In the genomic region with DNA sequence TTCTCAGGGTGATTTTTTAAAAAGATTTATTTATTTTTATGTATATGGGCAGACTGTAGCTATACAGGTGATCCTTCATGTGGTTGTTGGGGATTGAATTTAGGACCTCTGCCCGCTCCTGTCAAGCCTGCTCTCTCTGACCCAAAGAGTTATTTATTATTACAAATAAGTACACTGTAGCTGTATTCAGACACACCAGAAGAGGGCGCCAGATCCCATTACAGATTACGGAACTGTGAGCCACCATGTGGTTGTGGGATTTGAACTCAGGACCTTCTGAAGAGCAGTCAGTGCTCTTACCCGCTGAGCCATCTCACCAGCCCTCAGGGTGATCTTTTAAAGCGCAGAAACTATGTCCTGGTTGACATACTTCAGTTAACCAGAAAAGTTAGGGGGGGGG, we compare ENCODE assay signal across 20 mouse cellular contexts. TPM values are rescaled to one million over a fixed set of nuclear protein-coding genes. Genes with fewer than 3 reads are reported as not detected.
DNase-seq lines count a peak whose midpoint lies in the region; ATAC-seq and TF ChIP-seq lines count a peak whose summit lies in the region.
"Had no signal": no experiment of that assay in that cellular context is flagged by ENCODE, and none has a peak within 500 bp of the region (broad histone marks: within the 10 kb centered on the region; RNA-seq: fewer than 3 reads in every experiment).

No protein-coding gene starts in this region.

- H3K27ac ChIP-seq in intestine, postnatal 0 days (ENCODE audit: low read depth, low read length): no peak overlapping the region
- no peak overlapping the region for H3K27ac ChIP-seq in intestine, embryonic 16.5 days (ENCODE audit: low read length)
- H3K27ac ChIP-seq in lung, embryonic 14.5 days (ENCODE audit: low read depth): no peak overlapping the region
- no peak overlapping the region for H3K27ac ChIP-seq in small intestine, adult 2 months (ENCODE audit: insufficient read depth, low read depth, low read length)
- H3K27ac ChIP-seq: forebrain, embryonic 12.5 days; hindbrain, embryonic 13.5 days; intestine, embryonic 15.5 days; limb, embryonic 10.5 days; stomach, embryonic 15.5 days had no signal

- no peak for TF ChIP-seq POLR2A in small intestine, adult 2 months (IDR thresholded peaks at IDR 0.05; ENCODE audit: low read depth, low read length)

- no peaks in the 10 kb centered on the region for H3K27me3 ChIP-seq in intestine, postnatal 0 days (replicated peaks; ENCODE audit: control insufficient read depth, insufficient read depth, low read length)
- no peaks in the 10 kb centered on the region for H3K27me3 ChIP-seq in intestine, embryonic 16.5 days (replicated peaks; ENCODE audit: control insufficient read depth, insufficient read depth, low read length)
- no peaks in the 10 kb centered on the region for H3K27me3 ChIP-seq in lung, embryonic 14.5 days (ENCODE audit: insufficient read depth, low read length)
- H3K27me3 ChIP-seq in E14TG2a.4 (ENCODE audit: insufficient read depth, low read length): no peaks in the 10 kb centered on the region
- H3K27me3 ChIP-seq in small intestine, adult 2 months (ENCODE audit: control insufficient read depth, insufficient read depth, low read length): no peaks in the 10 kb centered on the region
- H3K27me3 ChIP-seq: heart, embryonic 12.5 days; hindbrain, embryonic 13.5 days; intestine, embryonic 15.5 days; stomach, embryonic 15.5 days had no signal

- peak; percentile 45 for TF ChIP-seq CTCF in intestine, postnatal 0 days (IDR thresholded peaks at IDR 0.05; ENCODE audit: low read depth)
- TF ChIP-seq CTCF in lung, embryonic 14.5 days (IDR thresholded peaks at IDR 0.05; ENCODE audit: low read depth): peak; percentile 24; the same call in 1 of the 2 replicates
- peak; percentile 47 for TF ChIP-seq CTCF in E14TG2a.4 (conservative IDR thresholded peaks at IDR 0.05; ENCODE audit: low read length)
- TF ChIP-seq CTCF in small intestine, adult 2 months (IDR thresholded peaks at IDR 0.05; ENCODE audit: extremely low read depth, insufficient read length, insufficient replicate concordance, low read depth, low read length): peak; percentile 33; the same call in 1 of the 2 replicates

- no peak for DNase-seq in lung, embryonic 14.5 days
- no peak for DNase-seq in lung, postnatal 36 days
- no peak for DNase-seq in urinary bladder, postnatal 4 days (ENCODE audit: low spot score in 2 of 2)
- DNase-seq: cerebellum, adult 9-10 months; heart, postnatal 14 days; kidney, postnatal 10 days; lung, postnatal 10 days; right cerebral cortex, postnatal 25 days had no signal

- H3K4me2 ChIP-seq in intestine, postnatal 0 days (replicated peaks; ENCODE audit: low read depth): no peak overlapping the region
- no peak overlapping the region for H3K4me2 ChIP-seq in intestine, embryonic 16.5 days (ENCODE audit: low read depth, low read length)
- no peak overlapping the region for H3K4me2 ChIP-seq in lung, embryonic 14.5 days
- H3K4me2 ChIP-seq: forebrain, embryonic 12.5 days; heart, embryonic 12.5 days; hindbrain, embryonic 13.5 days; intestine, embryonic 15.5 days; stomach, embryonic 15.5 days had no signal

- no peaks in the 10 kb centered on the region for H3K36me3 ChIP-seq in intestine, postnatal 0 days (ENCODE audit: control insufficient read depth, insufficient read depth)
- no peaks in the 10 kb centered on the region for H3K36me3 ChIP-seq in intestine, embryonic 16.5 days (ENCODE audit: control insufficient read depth, insufficient read depth, low read length)
- no peaks in the 10 kb centered on the region for H3K36me3 ChIP-seq in lung, embryonic 14.5 days (ENCODE audit: insufficient read depth)
- no peaks in the 10 kb centered on the region for H3K36me3 ChIP-seq in E14TG2a.4 (ENCODE audit: insufficient read depth, low read length)
- H3K36me3 ChIP-seq in small intestine, adult 2 months (ENCODE audit: control insufficient read depth, insufficient read depth, low read length): no peaks in the 10 kb centered on the region
- H3K36me3 ChIP-seq: forebrain, embryonic 12.5 days; heart, embryonic 12.5 days; hindbrain, embryonic 13.5 days; intestine, embryonic 15.5 days; stomach, embryonic 15.5 days had no signal

- 82% methylated on average over 5 of the region's 5 CpGs for WGBS in intestine, postnatal 0 days
- 81% methylated on average over 5 of the region's 5 CpGs for WGBS in intestine, embryonic 16.5 days
- WGBS in lung, embryonic 14.5 days: 77% methylated on average over 5 of the region's 5 CpGs
- WGBS in small intestine, adult 2 months: 80% methylated on average over 5 of the region's 5 CpGs

- ATAC-seq in intestine, postnatal 0 days: no peak
- ATAC-seq in intestine, embryonic 16.5 days: no peak
- ATAC-seq in lung, embryonic 14.5 days (ENCODE audit: insufficient read depth): no peak
- ATAC-seq: intestine, embryonic 15.5 days; midbrain, embryonic 16.5 days had no signal

- no peak overlapping the region for H3K9ac ChIP-seq in intestine, postnatal 0 days (ENCODE audit: low read depth, low read length)
- H3K9ac ChIP-seq in intestine, embryonic 16.5 days (ENCODE audit: low read depth, low read length): no peak overlapping the region
- H3K9ac ChIP-seq in lung, embryonic 14.5 days: no peak overlapping the region
- H3K9ac ChIP-seq: forebrain, embryonic 12.5 days; heart, embryonic 12.5 days; hindbrain, embryonic 13.5 days; intestine, embryonic 15.5 days; stomach, embryonic 15.5 days had no signal

- H3K4me3 ChIP-seq in intestine, postnatal 0 days (ENCODE audit: low read depth, low read length): no peak overlapping the region
- no peak overlapping the region for H3K4me3 ChIP-seq in intestine, embryonic 16.5 days (ENCODE audit: low read length)
- H3K4me3 ChIP-seq in lung, embryonic 14.5 days (ENCODE audit: low read depth, low read length): no peak overlapping the region
- H3K4me3 ChIP-seq in E14TG2a.4 (replicated peaks; ENCODE audit: low read length): no peak overlapping the region
- no peak overlapping the region for H3K4me3 ChIP-seq in small intestine, adult 2 months (ENCODE audit: low read depth, low read length)
- H3K4me3 ChIP-seq: forebrain, embryonic 12.5 days; heart, embryonic 12.5 days; hindbrain, embryonic 13.5 days; intestine, embryonic 15.5 days; limb, embryonic 10.5 days; stomach, embryonic 15.5 days had no signal

- peaks cover 9% of the 10 kb centered on the region; the same call in 1 of the 2 replicates for H3K4me1 ChIP-seq in intestine, postnatal 0 days (replicated peaks; ENCODE audit: control insufficient read depth, insufficient read depth, low read length)
- peaks cover 6% of the 10 kb centered on the region; the same call in 1 of the 2 replicates for H3K4me1 ChIP-seq in intestine, embryonic 16.5 days (ENCODE audit: control insufficient read depth, insufficient read depth, low read length)
- peaks cover 8% of the 10 kb centered on the region for H3K4me1 ChIP-seq in lung, embryonic 14.5 days (ENCODE audit: insufficient read depth)
- peaks cover 71% of the 10 kb centered on the region for H3K4me1 ChIP-seq in E14TG2a.4 (replicated peaks; ENCODE audit: low read depth, low read length)
- peaks cover 15% of the 10 kb centered on the region for H3K4me1 ChIP-seq in small intestine, adult 2 months (ENCODE audit: control insufficient read depth, insufficient read depth, insufficient read length, low read length)

- H3K9me3 ChIP-seq in intestine, postnatal 0 days (ENCODE audit: control insufficient read depth): no peaks in the 10 kb centered on the region
- no peaks in the 10 kb centered on the region for H3K9me3 ChIP-seq in intestine, embryonic 16.5 days (ENCODE audit: control insufficient read depth, low read length)
- no peaks in the 10 kb centered on the region for H3K9me3 ChIP-seq in lung, embryonic 14.5 days (ENCODE audit: low read depth, low read length)
- no peaks in the 10 kb centered on the region for H3K9me3 ChIP-seq in E14TG2a.4 (ENCODE audit: low read length)
- H3K9me3 ChIP-seq: forebrain, embryonic 12.5 days; hindbrain, embryonic 13.5 days; intestine, embryonic 15.5 days; limb, embryonic 10.5 days; stomach, embryonic 15.5 days had no signal

RNA-seq across cellular contexts. Expression of gene Coq10a, which starts 3.3 kb away (rescaled TPM):
- polyA plus RNA-seq in intestine, postnatal 0 days (2015; fragmentation: Nextera tagmentation; extraction: Ambion mirVana): 21.1 and 22.3 TPM in 2 replicates
- polyA plus RNA-seq in intestine, embryonic 16.5 days (2015; fragmentation: Nextera tagmentation; extraction: Ambion mirVana): 2.5 and 3.3 TPM in 2 replicates
- 12.8 and 14.5 TPM in 2 replicates for polyA plus RNA-seq in lung, embryonic 14.5 days (2014; fragmentation: Nextera tagmentation; extraction: Ambion mirVana)
- polyA plus RNA-seq in small intestine, adult 2 months (2012; rRNA removed): 36.5 and 79.1 TPM in 2 replicates

RNA-seq across cellular contexts. Expression of gene Ankrd52, which starts 4.8 kb away (rescaled TPM):
- 4.0 and 4.9 TPM in 2 replicates for polyA plus RNA-seq in intestine, postnatal 0 days (2015; fragmentation: Nextera tagmentation; extraction: Ambion mirVana)
- polyA plus RNA-seq in intestine, embryonic 16.5 days (2015; fragmentation: Nextera tagmentation; extraction: Ambion mirVana): 6.7 and 7.2 TPM in 2 replicates
- 15.8 and 17.0 TPM in 2 replicates for polyA plus RNA-seq in lung, embryonic 14.5 days (2014; fragmentation: Nextera tagmentation; extraction: Ambion mirVana)
- polyA plus RNA-seq in small intestine, adult 2 months (2012; rRNA removed): 15.3 and 22.1 TPM in 2 replicates

RNA-seq across cellular contexts. Expression of gene Slc39a5, which starts 28.9 kb away (rescaled TPM):
- polyA plus RNA-seq in intestine, postnatal 0 days (2015; fragmentation: Nextera tagmentation; extraction: Ambion mirVana): 109 and 114 TPM in 2 replicates
- 207 and 242 TPM in 2 replicates for polyA plus RNA-seq in intestine, embryonic 16.5 days (2015; fragmentation: Nextera tagmentation; extraction: Ambion mirVana)
- polyA plus RNA-seq in lung, embryonic 14.5 days (2014; fragmentation: Nextera tagmentation; extraction: Ambion mirVana): 0.18 TPM in 1 of 2 replicates, not detected in the other
- polyA plus RNA-seq in small intestine, adult 2 months (2012; rRNA removed): 165 and 301 TPM in 2 replicates
- polyA plus RNA-seq: embryonic facial prominence, embryonic 11.5 days; forebrain, embryonic 12.5 days; hindbrain, embryonic 13.5 days; midbrain, embryonic 16.5 days had no signal

RNA-seq across cellular contexts. Expression of gene Cs, which starts 34.6 kb away (rescaled TPM):
- 248 and 266 TPM in 2 replicates for polyA plus RNA-seq in intestine, postnatal 0 days (2015; fragmentation: Nextera tagmentation; extraction: Ambion mirVana)
- polyA plus RNA-seq in intestine, embryonic 16.5 days (2015; fragmentation: Nextera tagmentation; extraction: Ambion mirVana): 334 and 347 TPM in 2 replicates
- polyA plus RNA-seq in lung, embryonic 14.5 days (2014; fragmentation: Nextera tagmentation; extraction: Ambion mirVana): 205 and 211 TPM in 2 replicates
- polyA plus RNA-seq in small intestine, adult 2 months (2012; rRNA removed): 233 and 588 TPM in 2 replicates

RNA-seq across cellular contexts. Expression of gene Nabp2, which starts 39.1 kb away (rescaled TPM):
- polyA plus RNA-seq in intestine, postnatal 0 days (2015; fragmentation: Nextera tagmentation; extraction: Ambion mirVana): 79.2 and 82.5 TPM in 2 replicates
- polyA plus RNA-seq in intestine, embryonic 16.5 days (2015; fragmentation: Nextera tagmentation; extraction: Ambion mirVana): 104 TPM in 2 replicates
- polyA plus RNA-seq in lung, embryonic 14.5 days (2014; fragmentation: Nextera tagmentation; extraction: Ambion mirVana): 77.1 and 83.1 TPM in 2 replicates
- polyA plus RNA-seq in small intestine, adult 2 months (2012; rRNA removed): 21.6 and 37.8 TPM in 2 replicates

Comparison
In these comparisons a context has a peak if more than half of its experiments do, and no peak if none do; other contexts are left out.
1. RNA of gene Slc39a5, which starts 28.9 kb away (polyA plus RNA-seq): 165 to 301 TPM in small intestine, adult 2 months, 207 to 242 TPM in intestine, embryonic 16.5 days and 109 to 114 TPM in intestine, postnatal 0 days; 0.18 TPM in lung, embryonic 14.5 days; every median in the first group is over 10 times any median in the second.
2. Peak in every context shown above with its lines, with median percentiles within 50 percentile points of each other: CTCF ChIP-seq.